Mouse (Mus musculus): ENCODE results near the gene Coq4. TPM values are rescaled to one million over a fixed set of nuclear protein-coding genes. Genes with fewer than 3 reads are reported as not detected.

Coq4 gene
- total and polyA plus RNA-seq, 3 experiments = 23.5 to 33.2 TPM; not detected in 1

DNA sequence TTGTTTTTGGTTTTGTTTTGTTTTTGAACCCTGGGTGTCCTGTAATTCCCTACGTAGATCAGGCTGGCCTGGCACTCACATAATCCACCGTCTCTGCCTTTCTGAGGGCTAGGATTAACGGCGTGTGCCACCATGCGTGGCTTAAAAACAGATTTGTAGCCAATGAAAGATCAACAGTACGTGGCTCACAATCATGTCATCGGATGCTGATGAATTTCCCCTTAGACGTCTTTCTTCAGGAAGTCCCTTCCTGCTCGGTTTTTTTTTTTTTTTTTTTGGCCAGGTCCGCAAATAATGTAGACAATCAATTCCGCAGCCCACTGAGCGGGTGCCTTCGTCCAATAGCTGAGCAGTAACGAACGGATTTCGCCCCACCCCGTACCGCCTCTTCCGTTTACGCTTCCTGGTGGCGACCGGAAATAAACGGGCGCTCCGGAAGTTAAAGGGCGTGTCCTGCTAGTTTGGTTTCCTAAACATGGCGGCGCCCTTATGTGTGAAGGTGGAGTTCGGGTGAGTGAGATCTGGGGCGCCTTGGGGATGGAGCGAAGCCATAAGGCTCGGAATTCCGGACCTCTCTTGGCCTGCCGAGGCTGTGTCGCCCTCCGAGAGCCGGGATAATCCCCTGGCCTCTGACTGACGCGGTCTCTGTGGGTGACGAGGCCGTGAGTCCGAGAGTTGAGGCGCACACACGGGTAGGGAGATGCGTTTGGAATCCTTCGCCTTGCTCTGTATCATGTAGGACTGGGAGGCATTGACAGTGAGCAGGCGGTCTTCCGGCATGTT is 39.8 kb downstream of the Coq4 start (continued):
- TF ChIP-seq SMC3 (IDR thresholded peaks at IDR 0.05; ENCODE audit: low read depth, low read length) (no peak), KAT2A (conservative IDR thresholded peaks at IDR 0.05; ENCODE audit: low read depth, low read length) (peak; percentile 79), ZMIZ1 (IDR thresholded peaks at IDR 0.05; ENCODE audit: low read depth, low read length) (peak; percentile 65; the same call in 1 of the 2 replicates), JUND (IDR thresholded peaks at IDR 0.05; ENCODE audit: low read depth, low read length) (no peak)

DNA sequence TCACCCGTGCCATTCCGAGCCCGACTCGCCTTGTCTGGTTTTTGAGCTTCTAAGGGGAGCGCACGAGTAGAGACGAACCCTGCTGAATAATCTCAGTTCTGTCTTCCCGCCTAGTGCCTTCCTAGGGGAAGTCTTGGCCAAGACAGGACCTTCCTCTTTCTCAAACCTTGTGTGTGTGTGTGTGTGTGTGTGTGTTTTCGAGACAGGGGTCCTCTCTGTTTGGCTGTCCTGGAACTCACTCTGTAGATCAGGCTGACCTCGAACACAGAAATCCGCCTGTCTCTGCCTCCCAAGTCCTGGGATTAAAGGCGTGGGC is 40.4 kb downstream of the Coq4 start:
- no peaks in the 10 kb centered on the region for H3K27me3 ChIP-seq (ENCODE audit: control insufficient read depth in 1 of 2, insufficient read depth in 2 of 2, low read length in 2 of 2)
- H3K4me1 ChIP-seq (ENCODE audit: control insufficient read depth in 1 of 2, insufficient read depth in 2 of 2, low read length in 2 of 2) = peaks cover 0 to 9% of the 10 kb centered on the region in 2 experiments; a peak in 2 of 4 replicates
- no peaks in the 10 kb centered on the region for H3K9me3 ChIP-seq (replicated peaks; ENCODE audit: insufficient read depth, low read length)
- no peak for TF ChIP-seq POLR2AphosphoS2 (IDR thresholded peaks at IDR 0.05; ENCODE audit: low read length)
- TF ChIP-seq MYB (IDR thresholded peaks at IDR 0.05; ENCODE audit: low read depth, low read length) = no peak
- no peak for TF ChIP-seq NRF1 (IDR thresholded peaks at IDR 0.05; ENCODE audit: insufficient read depth, low read depth, low read length, poor library complexity, severe bottlenecking)
- TF ChIP-seq E2F4 (IDR thresholded peaks at IDR 0.05; ENCODE audit: borderline replicate concordance, low read depth, low read length) = no peak
- no peak for TF ChIP-seq MAX (IDR thresholded peaks at IDR 0.05; ENCODE audit: low read length)
- TF ChIP-seq TBP (IDR thresholded peaks at IDR 0.05; ENCODE audit: low read depth, low read length) = no peak
- no peak for TF ChIP-seq RCOR1 (IDR thresholded peaks at IDR 0.05; ENCODE audit: low read depth, low read length)
- no peak for TF ChIP-seq MXI1 (IDR thresholded peaks at IDR 0.05; ENCODE audit: low read depth, low read length)
- TF ChIP-seq MAZ (IDR thresholded peaks at IDR 0.05; ENCODE audit: low read depth, low read length) = no peak
- TF ChIP-seq ETS1 (IDR thresholded peaks at IDR 0.05; ENCODE audit: low read depth, low read length) = no peak
- TF ChIP-seq ZNF384 (IDR thresholded peaks at IDR 0.05; ENCODE audit: low read depth, low read length) = no peak
- no peak for TF ChIP-seq POLR2AphosphoS5 (IDR thresholded peaks at IDR 0.05; ENCODE audit: borderline replicate concordance, low read depth, low read length)
- TF ChIP-seq EP300 (IDR thresholded peaks at IDR 0.05; ENCODE audit: low read depth in 1 of 2, low read length in 2 of 2) = no peak
- no peak for TF ChIP-seq CHD2 (IDR thresholded peaks at IDR 0.05; ENCODE audit: low read length)
- peak overlapping the region; percentile 89 for H3K9ac ChIP-seq (ENCODE audit: control insufficient read depth, low read depth, low read length, poor library complexity, severe bottlenecking)
- H3K79me2 ChIP-seq (ENCODE audit: control insufficient read depth, insufficient read depth, low read length, poor library complexity) = peaks cover 27% of the 10 kb centered on the region
- H3K4me3 ChIP-seq (ENCODE audit: control insufficient read depth in 1 of 2, insufficient read depth in 1 of 2, low read depth in 2 of 2, low read length in 2 of 2) = peak overlapping the region; percentile 90 to 91
- peak overlapping the region; percentile 51 for H3K27ac ChIP-seq (ENCODE audit: control insufficient read depth, low read depth, low read length)
- H3K36me3 ChIP-seq (ENCODE audit: control insufficient read depth in 1 of 2, insufficient read depth in 2 of 2, low read length in 2 of 2) = peaks cover 0 to 8% of the 10 kb centered on the region in 2 experiments; a peak in 3 of 4 replicates
- no peak for DNase-seq (ENCODE audit: low read depth, low spot score)

DNA sequence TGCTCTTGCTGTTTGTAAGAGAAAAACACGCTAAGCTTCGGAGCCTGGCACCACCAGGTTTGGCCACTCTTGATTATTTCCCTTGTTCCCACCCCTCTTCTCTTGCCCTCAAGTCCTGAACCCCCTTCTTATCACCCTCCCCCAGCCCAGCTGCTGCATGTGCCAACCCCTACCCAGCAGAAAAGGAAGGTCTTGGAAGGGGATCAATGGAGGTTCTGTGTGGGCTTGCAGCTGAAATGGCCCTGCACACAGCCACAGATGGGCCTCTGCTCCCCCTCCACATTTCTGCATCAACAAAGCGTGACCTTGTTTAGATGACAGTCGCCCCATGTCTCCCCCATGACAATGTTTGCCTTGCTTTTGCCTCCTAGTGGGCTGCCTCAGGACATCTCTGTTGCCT is 43.8 kb downstream of the Coq4 start:
- DNase-seq (ENCODE audit: low read depth, low spot score) = no peak
- Histone ChIP-seq H3K27ac (ENCODE audit: control insufficient read depth, low read depth, low read length) (no peak overlapping the region), H3K9ac (ENCODE audit: control insufficient read depth, low read depth, low read length, poor library complexity, severe bottlenecking) (no peak overlapping the region), H3K79me2 (ENCODE audit: control insufficient read depth, insufficient read depth, low read length, poor library complexity) (peaks cover 27% of the 10 kb centered on the region), H3K4me3 (ENCODE audit: control insufficient read depth in 1 of 2, insufficient read depth in 1 of 2, low read depth in 2 of 2, low read length in 2 of 2) (no peak overlapping the region), H3K9me3 (replicated peaks; ENCODE audit: insufficient read depth, low read length) (no peaks in the 10 kb centered on the region), H3K36me3 (ENCODE audit: control insufficient read depth in 1 of 2, insufficient read depth in 2 of 2, low read length in 2 of 2) (peaks cover 2 to 6% of the 10 kb centered on the region in 2 experiments; a peak in 3 of 4 replicates), H3K4me1 (ENCODE audit: control insufficient read depth in 1 of 2, insufficient read depth in 2 of 2, low read length in 2 of 2) (peaks cover 0 to 9% of the 10 kb centered on the region in 2 experiments; a peak in 2 of 4 replicates), H3K27me3 (ENCODE audit: control insufficient read depth in 1 of 2, insufficient read depth in 2 of 2, low read length in 2 of 2) (no peaks in the 10 kb centered on the region)
- TF ChIP-seq ELF1 (IDR thresholded peaks at IDR 0.05; ENCODE audit: low read depth, low read length) (no peak), SMC3 (IDR thresholded peaks at IDR 0.05; ENCODE audit: low read depth, low read length) (no peak), NELFE (IDR thresholded peaks at IDR 0.05; ENCODE audit: low read depth, low read length) (no peak), MAFK (IDR thresholded peaks at IDR 0.05; ENCODE audit: borderline replicate concordance, low read depth, low read length) (no peak), POLR2AphosphoS5 (IDR thresholded peaks at IDR 0.05; ENCODE audit: borderline replicate concordance, low read depth, low read length) (no peak), ZMIZ1 (IDR thresholded peaks at IDR 0.05; ENCODE audit: low read depth, low read length) (no peak), MAZ (IDR thresholded peaks at IDR 0.05; ENCODE audit: low read depth, low read length) (no peak), UBTF (IDR thresholded peaks at IDR 0.05; ENCODE audit: borderline replicate concordance, insufficient read depth, low read depth, low read length) (no peak), POLR2AphosphoS2 (IDR thresholded peaks at IDR 0.05; ENCODE audit: low read length) (no peak), E2F4 (IDR thresholded peaks at IDR 0.05; ENCODE audit: borderline replicate concordance, low read depth, low read length) (no peak), KAT2A (conservative IDR thresholded peaks at IDR 0.05; ENCODE audit: low read depth, low read length) (no peak), ZC3H11A (IDR thresholded peaks at IDR 0.05; ENCODE audit: low read depth, low read length) (no peak), USF2 (IDR thresholded peaks at IDR 0.05; ENCODE audit: borderline replicate concordance in 1 of 2, insufficient read depth in 1 of 2, low read depth in 1 of 2, low read length in 2 of 2) (no peak), MEF2A (IDR thresholded peaks at IDR 0.05; ENCODE audit: extremely low read depth, insufficient replicate concordance, low read depth, low read length, poor library complexity, severe bottlenecking) (no peak), HCFC1 (IDR thresholded peaks at IDR 0.05; ENCODE audit: low read depth, low read length) (no peak), ETS1 (IDR thresholded peaks at IDR 0.05; ENCODE audit: low read depth, low read length) (no peak)

Data from MEL (cell line).